Mouse (Mus musculus) megakaryocyte, embryonic 14.5 days (primary cell): ENCODE measurements around the gene Ppdpf.

ENCODE experiments used
- FLI1 ChIP-seq: IDR thresholded peaks from 2 replicates; pipeline ENCODE4 v1.6.1; 2012; ENCODE audit warnings: low read length, inconsistent platforms, mixed read lengths
- GATA1 ChIP-seq: IDR thresholded peaks from 3 replicates; pipeline ENCODE4 v1.6.1; 2012; ENCODE audit warnings: mixed read lengths, low read length, inconsistent platforms, borderline replicate concordance

GRCm38 (mm10) chr2:181153131-181153530, 33.9 kb upstream of the Ppdpf start:
- TF ChIP-seq GATA1 (no peak), FLI1 (no peak)
